Mouse (Mus musculus): ENCODE data around the gene Ostn. TPM values are rescaled to one million over a fixed set of nuclear protein-coding genes. Genes with fewer than 3 reads are reported as not detected.
A peak's percentile ranks its signal among the peaks of the same experiment; 100 is the strongest.

The Ostn gene
- polyA plus RNA-seq, 1 experiment from 2014 or later, result not detected

DNA sequence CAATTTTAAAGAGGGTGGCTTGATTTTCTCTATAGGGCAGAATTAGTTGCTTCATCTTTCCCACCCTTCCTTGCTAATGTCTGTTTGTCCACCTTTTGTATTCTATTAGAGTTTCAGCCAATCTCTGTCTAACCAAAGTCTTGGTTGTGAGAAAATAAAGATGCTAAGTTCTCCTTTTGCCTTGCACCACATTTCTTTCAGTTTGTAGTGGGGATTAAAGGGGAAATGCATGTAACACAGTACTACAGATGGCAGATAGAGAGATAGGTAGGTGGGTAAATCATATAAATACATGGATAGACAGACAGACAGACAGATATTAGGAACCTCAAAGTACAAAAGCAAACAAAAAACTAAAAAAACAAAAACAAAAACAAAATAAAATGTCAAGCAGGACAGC is 69.3 kb downstream of the Ostn start:
- Histone ChIP-seq H3K27me3 (ENCODE audit: control insufficient read depth, insufficient read depth, low read length) (no peaks in the 10 kb centered on the region), H3K36me3 (ENCODE audit: control insufficient read depth, insufficient read depth, low read length) (no peaks in the 10 kb centered on the region), H3K9ac (ENCODE audit: low read depth, low read length) (no peak overlapping the region), H3K4me2 (replicated peaks; ENCODE audit: low read depth, low read length) (no peak overlapping the region), H3K4me3 (ENCODE audit: low read depth, low read length) (no peak overlapping the region), H3K9me3 (ENCODE audit: control insufficient read depth, low read length) (no peaks in the 10 kb centered on the region), H3K4me1 (replicated peaks; ENCODE audit: control insufficient read depth, insufficient read depth, low read length) (no peaks in the 10 kb centered on the region), H3K27ac (ENCODE audit: low read depth, low read length) (no peak overlapping the region)
- ATAC-seq (ENCODE audit: low FRiP score), result no peak
- no peak for DNase-seq (ENCODE audit: low spot score)

GRCm38 (mm10) chr16:27382217-27382616 is 74.9 kb downstream of the Ostn start:
- Histone ChIP-seq H3K4me1 (replicated peaks; ENCODE audit: control insufficient read depth, insufficient read depth, low read length) (no peaks in the 10 kb centered on the region), H3K27me3 (ENCODE audit: control insufficient read depth, insufficient read depth, low read length) (no peaks in the 10 kb centered on the region), H3K36me3 (ENCODE audit: control insufficient read depth, insufficient read depth, low read length) (no peaks in the 10 kb centered on the region), H3K27ac (ENCODE audit: low read depth, low read length) (no peak overlapping the region), H3K9me3 (ENCODE audit: control insufficient read depth, low read length) (no peaks in the 10 kb centered on the region), H3K4me2 (replicated peaks; ENCODE audit: low read depth, low read length) (no peak overlapping the region), H3K9ac (ENCODE audit: low read depth, low read length) (no peak overlapping the region), H3K4me3 (ENCODE audit: low read depth, low read length) (no peak overlapping the region)
- DNase-seq (ENCODE audit: low spot score) (no peak), ATAC-seq (ENCODE audit: low FRiP score) (no peak)
- 78% methylated on average over 4 of the region's 4 CpGs for WGBS

DNA sequence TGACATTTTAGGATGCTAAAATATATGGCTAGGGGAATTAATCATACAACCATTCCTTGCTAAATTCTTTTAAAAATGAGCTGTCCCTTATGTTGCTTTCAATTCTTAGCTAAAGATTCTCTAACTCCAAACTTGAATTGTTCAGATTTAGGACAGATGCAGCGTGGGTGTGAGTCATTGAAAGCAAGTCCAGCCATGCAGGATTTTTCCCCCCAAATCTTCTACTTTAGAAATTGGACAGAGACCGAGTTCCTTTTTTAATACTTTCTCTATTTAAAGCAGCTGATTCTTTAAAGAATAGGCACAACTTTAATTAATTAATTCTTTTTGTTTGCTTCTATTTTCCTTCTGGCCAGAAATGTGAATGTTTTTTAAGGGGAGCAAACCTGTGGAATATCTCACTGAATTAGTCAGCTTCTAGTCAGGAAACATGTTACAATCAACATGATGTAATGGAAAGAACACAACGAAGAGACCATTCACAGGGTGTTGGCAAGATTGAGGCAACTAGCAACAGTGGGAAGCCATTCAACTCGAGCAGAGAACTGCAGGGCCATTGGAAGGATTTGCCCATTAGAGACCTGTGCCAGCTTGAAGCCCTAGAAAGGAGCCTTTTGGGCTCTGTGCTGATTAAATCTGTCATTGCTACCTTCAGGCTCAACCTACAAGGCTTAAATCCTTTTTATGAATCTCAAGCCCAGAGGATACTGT is 77.8 kb downstream of the Ostn start:
- no peak for ATAC-seq (ENCODE audit: low FRiP score)
- Histone ChIP-seq H3K9me3 (ENCODE audit: control insufficient read depth, low read length) (no peaks in the 10 kb centered on the region), H3K27me3 (ENCODE audit: control insufficient read depth, insufficient read depth, low read length) (no peaks in the 10 kb centered on the region), H3K4me2 (replicated peaks; ENCODE audit: low read depth, low read length) (no peak overlapping the region), H3K27ac (ENCODE audit: low read depth, low read length) (no peak overlapping the region), H3K4me1 (replicated peaks; ENCODE audit: control insufficient read depth, insufficient read depth, low read length) (no peaks in the 10 kb centered on the region; the same call in 1 of the 2 replicates), H3K36me3 (ENCODE audit: control insufficient read depth, insufficient read depth, low read length) (no peaks in the 10 kb centered on the region), H3K9ac (ENCODE audit: low read depth, low read length) (no peak overlapping the region), H3K4me3 (ENCODE audit: low read depth, low read length) (no peak overlapping the region)
- DNase-seq (ENCODE audit: low spot score), result no peak
- 82% methylated on average over 4 of the region's 4 CpGs for WGBS

GRCm38 (mm10) chr16:27385649-27386048 is 78.4 kb downstream of the Ostn start:
- DNase-seq (ENCODE audit: low spot score), result no peak
- Histone ChIP-seq H3K27me3 (ENCODE audit: control insufficient read depth, insufficient read depth, low read length) (no peaks in the 10 kb centered on the region), H3K4me2 (replicated peaks; ENCODE audit: low read depth, low read length) (no peak overlapping the region), H3K9ac (ENCODE audit: low read depth, low read length) (no peak overlapping the region), H3K4me3 (ENCODE audit: low read depth, low read length) (no peak overlapping the region), H3K36me3 (ENCODE audit: control insufficient read depth, insufficient read depth, low read length) (no peaks in the 10 kb centered on the region), H3K9me3 (ENCODE audit: control insufficient read depth, low read length) (no peaks in the 10 kb centered on the region), H3K27ac (ENCODE audit: low read depth, low read length) (no peak overlapping the region), H3K4me1 (replicated peaks; ENCODE audit: control insufficient read depth, insufficient read depth, low read length) (peaks cover 3% of the 10 kb centered on the region; the same call in 1 of the 2 replicates)
- no peak for ATAC-seq (ENCODE audit: low FRiP score)
- 86% methylated on average over 1 of the region's 1 CpGs for WGBS

DNA sequence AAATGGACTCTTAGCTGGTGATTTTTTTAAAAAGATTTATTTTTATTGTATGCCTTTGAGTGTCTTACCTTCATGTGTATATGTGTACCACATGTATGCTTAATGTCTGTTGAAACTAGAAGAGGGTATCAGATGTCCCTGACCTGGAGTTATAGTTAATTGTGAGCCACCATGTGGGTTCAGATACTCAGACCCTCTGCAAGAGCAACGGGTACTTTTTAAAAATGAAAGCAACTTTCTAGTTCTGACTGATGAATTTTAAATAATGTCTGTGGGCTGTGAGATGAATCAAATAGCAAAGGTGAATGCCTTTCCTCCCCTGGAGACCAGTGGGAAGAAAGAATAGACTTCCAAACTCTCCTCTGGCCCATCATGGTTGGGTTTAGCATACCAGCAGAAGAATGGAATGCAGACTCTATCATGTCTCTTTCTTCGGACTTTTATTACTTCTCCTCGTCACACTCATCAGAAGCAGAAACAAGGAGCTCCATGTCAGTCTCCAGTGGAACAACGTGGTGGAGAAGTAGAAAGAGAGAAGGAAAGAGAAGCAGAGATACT is 79.6 kb downstream of the Ostn start:
- no peaks in the 10 kb centered on the region for H3K9me3 ChIP-seq (ENCODE audit: control insufficient read depth, low read length)
- no peak overlapping the region for H3K4me2 ChIP-seq (replicated peaks; ENCODE audit: low read depth, low read length)
- H3K27ac ChIP-seq (ENCODE audit: low read depth, low read length), result no peak overlapping the region
- WGBS, result 73% methylated on average over 4 of the region's 4 CpGs
- ATAC-seq (ENCODE audit: low FRiP score) (no peak), DNase-seq (ENCODE audit: low spot score) (no peak)
- peaks cover 3% of the 10 kb centered on the region; the same call in 1 of the 2 replicates for H3K4me1 ChIP-seq (replicated peaks; ENCODE audit: control insufficient read depth, insufficient read depth, low read length)
- no peaks in the 10 kb centered on the region for H3K36me3 ChIP-seq (ENCODE audit: control insufficient read depth, insufficient read depth, low read length)
- H3K9ac ChIP-seq (ENCODE audit: low read depth, low read length), result no peak overlapping the region
- H3K4me3 ChIP-seq (ENCODE audit: low read depth, low read length), result no peak overlapping the region
- no peaks in the 10 kb centered on the region for H3K27me3 ChIP-seq (ENCODE audit: control insufficient read depth, insufficient read depth, low read length)

DNA sequence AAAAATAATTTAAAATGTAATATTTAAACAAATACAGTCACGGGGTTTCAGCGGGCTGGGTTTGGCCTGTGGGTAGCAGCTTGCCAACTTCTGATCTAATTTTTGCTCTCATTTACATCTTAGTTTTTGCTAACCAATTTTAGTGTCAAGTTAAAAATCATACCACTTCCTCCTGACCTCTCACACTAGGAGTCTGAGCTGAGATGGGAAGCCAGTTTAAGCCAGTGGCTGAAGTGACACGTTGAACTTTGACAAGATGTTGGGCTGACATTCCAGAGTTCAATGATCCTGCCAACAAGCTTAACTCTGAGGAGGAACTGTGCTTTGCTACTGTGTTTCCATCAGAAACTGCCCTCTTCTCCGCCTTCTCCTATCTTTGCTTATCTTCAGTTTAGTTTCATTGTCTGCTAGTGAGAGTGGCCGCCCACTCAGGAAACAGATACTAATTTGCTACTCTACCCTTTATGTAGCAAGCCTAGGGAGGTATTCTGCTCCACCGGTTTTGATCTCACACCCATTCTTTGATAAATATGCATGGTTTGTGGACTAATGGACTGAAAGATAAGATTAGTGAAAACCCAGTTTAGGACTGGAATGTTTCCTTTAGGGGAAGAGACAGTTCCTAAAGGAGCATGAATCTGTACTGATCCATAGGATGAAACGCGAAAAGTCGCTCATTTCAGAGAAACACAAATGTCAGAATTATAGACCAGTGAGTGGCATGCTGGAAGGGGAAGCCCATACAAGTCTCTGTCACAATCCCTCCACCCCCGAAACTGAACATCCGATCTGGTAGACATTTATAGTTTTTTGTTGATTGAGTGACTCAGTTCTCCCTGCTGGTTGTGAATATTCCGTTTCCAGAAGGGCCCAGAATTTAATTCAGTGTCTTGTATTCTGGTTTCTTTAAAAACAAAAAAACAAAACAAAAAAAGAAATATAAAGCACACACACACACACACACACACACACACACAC is 80.6 kb downstream of the Ostn start:
- 59% methylated on average over 12 of the region's 12 CpGs for WGBS
- peak overlapping the region; percentile 50; the same call in 1 of the 2 replicates for H3K4me2 ChIP-seq (replicated peaks; ENCODE audit: low read depth, low read length)
- no peak overlapping the region; the same call in 1 of the 2 replicates for H3K27ac ChIP-seq (ENCODE audit: low read depth, low read length)

GRCm38 (mm10) chr16:27388761-27389451 is 81.6 kb downstream of the Ostn start, which contains the start of gene Ccdc50:
TSS of gene Ccdc50 (plus strand) at chr16:27388869.
- WGBS, result under 1% methylated on average over 59 of the region's 69 CpGs
- no peaks in the 10 kb centered on the region for H3K36me3 ChIP-seq (ENCODE audit: control insufficient read depth, insufficient read depth, low read length)

More for the DNA sequence above, 80.6 kb downstream of the Ostn start:
- Histone ChIP-seq H3K27me3 (ENCODE audit: control insufficient read depth, insufficient read depth, low read length) (no peaks in the 10 kb centered on the region), H3K4me3 (ENCODE audit: low read depth, low read length) (peak overlapping the region; percentile 88), H3K9me3 (ENCODE audit: control insufficient read depth, low read length) (no peaks in the 10 kb centered on the region), H3K4me1 (replicated peaks; ENCODE audit: control insufficient read depth, insufficient read depth, low read length) (peaks cover 3% of the 10 kb centered on the region; the same call in 1 of the 2 replicates), H3K9ac (ENCODE audit: low read depth, low read length) (peak overlapping the region; percentile 96), H3K36me3 (ENCODE audit: control insufficient read depth, insufficient read depth, low read length) (no peaks in the 10 kb centered on the region)
- DNase-seq (ENCODE audit: low spot score), result peak; percentile 20
- peak; percentile 13; the same call in 1 of the 2 replicates for ATAC-seq (ENCODE audit: low FRiP score)

More at GRCm38 (mm10) chr16:27388761-27389451, 81.6 kb downstream of the Ostn start, which contains the start of gene Ccdc50:
- Histone ChIP-seq H3K4me2 (replicated peaks; ENCODE audit: low read depth, low read length) (peak within 1 kb of the TSS; percentile 50), H3K9ac (ENCODE audit: low read depth, low read length) (peak within 1 kb of the TSS; percentile 96), H3K9me3 (ENCODE audit: control insufficient read depth, low read length) (no peaks in the 10 kb centered on the region), H3K27me3 (ENCODE audit: control insufficient read depth, insufficient read depth, low read length) (no peaks in the 10 kb centered on the region), H3K4me1 (replicated peaks; ENCODE audit: control insufficient read depth, insufficient read depth, low read length) (peaks cover 3% of the 10 kb centered on the region; the same call in 1 of the 2 replicates), H3K4me3 (ENCODE audit: low read depth, low read length) (peak within 1 kb of the TSS; percentile 88), H3K27ac (ENCODE audit: low read depth, low read length) (peak within 1 kb of the TSS; percentile 96)
- peak; percentile 85 for DNase-seq (ENCODE audit: low spot score)
- ATAC-seq (ENCODE audit: low FRiP score), result peak; percentile 98

Data from hindbrain, embryonic 11.5 days (tissue).